ENCODE assay signal across 9 mouse cellular contexts in the genomic region with DNA sequence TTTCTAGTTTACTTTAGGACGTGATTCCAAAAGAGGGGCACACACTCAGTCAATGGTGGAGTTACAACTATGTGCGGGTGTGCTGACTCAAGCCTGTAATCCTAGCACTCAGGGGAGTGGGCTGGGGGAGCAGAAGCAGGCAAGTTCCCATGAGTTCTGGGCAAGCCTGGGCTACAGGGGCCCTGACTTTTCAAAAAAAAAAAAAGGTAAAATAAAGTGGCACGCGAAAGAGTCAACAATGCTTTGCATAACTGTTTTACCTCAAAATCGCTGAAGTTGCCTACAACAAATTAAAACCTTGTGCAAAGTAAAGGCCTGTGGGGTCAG. TPM values are rescaled to one million over a fixed set of nuclear protein-coding genes. Genes with fewer than 3 reads are reported as not detected.
DNase-seq lines count a peak whose midpoint lies in the region; ATAC-seq lines count a peak whose summit lies in the region.
"Had no signal": no experiment of that assay in that cellular context is flagged by ENCODE, and none has a peak within 500 bp of the region (broad histone marks: within the 10 kb centered on the region; RNA-seq: fewer than 3 reads in every experiment).

No protein-coding gene starts in this region.

- peak overlapping the region; percentile 42 for H3K4me2 ChIP-seq in neural tube, embryonic 11.5 days (ENCODE audit: low read depth)
- peak overlapping the region; percentile 78 for H3K4me2 ChIP-seq in limb, embryonic 13.5 days (replicated peaks)
- peak overlapping the region; percentile 48 for H3K4me2 ChIP-seq in stomach, embryonic 15.5 days

- no peak for DNase-seq in cerebellum, postnatal 25 days
- no peak for DNase-seq in neural tube, embryonic 11.5 days (ENCODE audit: low spot score)
- DNase-seq in neural tube, embryonic 10.5 days (ENCODE audit: extremely low spot score, low spot score), result no peak
- DNase-seq in adipocyte (ENCODE audit: low spot score), result no peak
- no peak for DNase-seq in adrenal gland, postnatal 36 days

- H3K4me1 ChIP-seq in neural tube, embryonic 11.5 days (ENCODE audit: control insufficient read depth, insufficient read depth, low read length), result peaks cover 13% of the 10 kb centered on the region; the same call in 1 of the 2 replicates
- peaks cover 22% of the 10 kb centered on the region for H3K4me1 ChIP-seq in limb, embryonic 13.5 days
- peaks cover 9% of the 10 kb centered on the region; the same call in 1 of the 2 replicates for H3K4me1 ChIP-seq in stomach, embryonic 15.5 days

- no peaks in the 10 kb centered on the region for H3K36me3 ChIP-seq in neural tube, embryonic 11.5 days (ENCODE audit: control insufficient read depth, insufficient read depth, low read length)
- H3K36me3 ChIP-seq in limb, embryonic 13.5 days, result peaks cover 4% of the 10 kb centered on the region; the same call in 1 of the 2 replicates
- no peaks in the 10 kb centered on the region for H3K36me3 ChIP-seq in stomach, embryonic 15.5 days

- H3K27ac ChIP-seq in neural tube, embryonic 11.5 days (ENCODE audit: low read depth, low read length), result peak overlapping the region; percentile 96
- peak overlapping the region; percentile 97 for H3K27ac ChIP-seq in limb, embryonic 13.5 days
- H3K27ac ChIP-seq in stomach, embryonic 15.5 days, result peak overlapping the region; percentile 96

- H3K4me3 ChIP-seq in neural tube, embryonic 11.5 days (ENCODE audit: low read depth, low read length), result peak overlapping the region; percentile 89
- peak overlapping the region; percentile 95 for H3K4me3 ChIP-seq in limb, embryonic 13.5 days
- peak overlapping the region; percentile 77 for H3K4me3 ChIP-seq in stomach, embryonic 15.5 days (replicated peaks)

- peak; percentile 11; the same call in 1 of the 2 replicates for ATAC-seq in cerebellum, adult (ENCODE audit: insufficient number of reproducible peaks, low FRiP score, low TSS enrichment)
- ATAC-seq in neural tube, embryonic 11.5 days (ENCODE audit: insufficient read depth, low FRiP score, low TSS enrichment), result no peak
- ATAC-seq in limb, embryonic 13.5 days (ENCODE audit: low FRiP score, low read depth), result no peak
- no peak for ATAC-seq in stomach, embryonic 15.5 days (ENCODE audit: insufficient read depth, low FRiP score, low read depth)

- 15% methylated on average over 5 of the region's 5 CpGs for WGBS in neural tube, embryonic 11.5 days
- 6% methylated on average over 5 of the region's 5 CpGs for WGBS in limb, embryonic 13.5 days
- WGBS in stomach, embryonic 15.5 days, result 9% methylated on average over 5 of the region's 5 CpGs

- no peaks in the 10 kb centered on the region for H3K27me3 ChIP-seq in neural tube, embryonic 11.5 days (ENCODE audit: control insufficient read depth, insufficient read depth, low read length)
- no peaks in the 10 kb centered on the region for H3K27me3 ChIP-seq in limb, embryonic 13.5 days
- no peaks in the 10 kb centered on the region for H3K27me3 ChIP-seq in stomach, embryonic 15.5 days (replicated peaks)

- peak overlapping the region; percentile 95 for H3K9ac ChIP-seq in neural tube, embryonic 11.5 days (ENCODE audit: low read length)
- peak overlapping the region; percentile 98 for H3K9ac ChIP-seq in limb, embryonic 13.5 days
- peak overlapping the region; percentile 42; the same call in 1 of the 2 replicates for H3K9ac ChIP-seq in stomach, embryonic 15.5 days

- no peaks in the 10 kb centered on the region for H3K9me3 ChIP-seq in neural tube, embryonic 11.5 days (ENCODE audit: control insufficient read depth, low read length)
- no peaks in the 10 kb centered on the region for H3K9me3 ChIP-seq in limb, embryonic 13.5 days
- H3K9me3 ChIP-seq in stomach, embryonic 15.5 days, result no peaks in the 10 kb centered on the region

RNA-seq across cellular contexts. Expression of a gene that starts 0.4 kb away (rescaled TPM):
- 7.7 and 8.8 TPM in 2 replicates for polyA plus RNA-seq in neural tube, embryonic 11.5 days (2014; fragmentation: Nextera tagmentation; extraction: Ambion mirVana)
- polyA plus RNA-seq in limb, embryonic 13.5 days (2015; fragmentation: Nextera tagmentation; extraction: Ambion mirVana), result 13.9 and 14.4 TPM in 2 replicates
- polyA plus RNA-seq in stomach, embryonic 15.5 days (2015; fragmentation: Nextera tagmentation; extraction: Ambion mirVana), result 7.7 and 9.6 TPM in 2 replicates
- 10 to 100 TPM in 1 of 2 experiments, 1 to 10 TPM in 1; 7.4 to 14.9 TPM for total RNA-seq in adrenal gland, postnatal 36 days (2021)

RNA-seq across cellular contexts. Expression of a gene that starts 0.7 kb away (rescaled TPM):
- polyA plus RNA-seq in neural tube, embryonic 11.5 days (2014; fragmentation: Nextera tagmentation; extraction: Ambion mirVana), result 96.0 and 97.3 TPM in 2 replicates
- polyA plus RNA-seq in limb, embryonic 13.5 days (2015; fragmentation: Nextera tagmentation; extraction: Ambion mirVana), result 77.7 and 78.8 TPM in 2 replicates
- 83.1 and 86.0 TPM in 2 replicates for polyA plus RNA-seq in stomach, embryonic 15.5 days (2015; fragmentation: Nextera tagmentation; extraction: Ambion mirVana)
- total RNA-seq in adrenal gland, postnatal 36 days (2021), result 100 to 1,000 TPM; 177 to 206 TPM

RNA-seq across cellular contexts. Expression of a gene that starts 45.4 kb away (rescaled TPM):
- polyA plus RNA-seq in neural tube, embryonic 11.5 days (2014; fragmentation: Nextera tagmentation; extraction: Ambion mirVana), result not detected in 2 replicates
- 1.6 and 2.8 TPM in 2 replicates for polyA plus RNA-seq in limb, embryonic 13.5 days (2015; fragmentation: Nextera tagmentation; extraction: Ambion mirVana)
- 1.8 and 8.3 TPM in 2 replicates for polyA plus RNA-seq in stomach, embryonic 15.5 days (2015; fragmentation: Nextera tagmentation; extraction: Ambion mirVana)
- not detected for total RNA-seq in adrenal gland, postnatal 36 days (2021)
- total RNA-seq: common myeloid progenitor, adult 5-6 weeks had no signal

Comparison
In these comparisons a context has a peak if more than half of its experiments do, and no peak if none do; other contexts are left out.
1. H3K9ac ChIP-seq: peak in every context shown above with its lines; median percentile 98 in limb, embryonic 13.5 days; 95 in neural tube, embryonic 11.5 days; 42 in stomach, embryonic 15.5 days.